Mouse (Mus musculus) WW6 (cell line): Measurements from ENCODE around the gene Slc12a6.
A peak's percentile ranks its signal among the peaks of the same experiment; 100 is the strongest.

ENCODE experiments used
- DNase-seq: peaks from one replicate; pipeline ENCODE4 v3.0.0-alpha.2; 2013; ENCODE audit warnings: low read depth, low spot score

Gene Slc12a6

DNA sequence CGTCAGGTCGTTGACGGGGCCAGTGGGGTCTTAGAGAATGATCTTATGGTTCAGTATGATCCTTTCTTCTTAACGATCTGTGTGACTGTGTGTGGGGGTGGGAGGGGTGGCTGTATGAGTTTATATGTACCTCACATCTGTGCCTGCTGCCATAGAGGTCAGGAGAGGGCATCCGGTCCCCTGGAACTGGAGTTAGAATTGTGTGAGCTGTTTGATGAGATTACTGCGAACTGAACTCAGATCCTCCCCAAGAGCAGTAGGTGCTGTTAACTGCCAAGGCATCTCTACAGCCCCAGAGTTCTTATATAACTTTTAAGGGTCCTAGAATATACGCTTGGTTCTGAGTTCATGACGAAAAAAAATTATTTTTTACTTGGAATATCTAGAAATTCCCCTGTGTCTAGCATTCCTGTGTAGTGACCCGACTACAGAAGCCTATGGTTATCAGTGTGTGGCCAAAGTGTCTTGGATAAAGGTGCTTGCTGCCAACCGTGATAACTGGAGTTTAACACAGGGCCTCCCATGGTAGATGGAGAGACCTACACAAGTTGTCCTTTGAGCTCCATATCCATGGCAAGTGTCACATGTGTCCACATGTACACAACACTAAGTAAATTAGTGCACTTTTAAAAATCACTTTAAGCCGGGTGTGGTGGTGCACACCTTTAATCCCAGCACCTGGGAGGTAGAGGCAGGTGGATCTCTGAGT lies 62.6 kb downstream of the Slc12a6 start:
- DNase-seq, result no peak

DNA sequence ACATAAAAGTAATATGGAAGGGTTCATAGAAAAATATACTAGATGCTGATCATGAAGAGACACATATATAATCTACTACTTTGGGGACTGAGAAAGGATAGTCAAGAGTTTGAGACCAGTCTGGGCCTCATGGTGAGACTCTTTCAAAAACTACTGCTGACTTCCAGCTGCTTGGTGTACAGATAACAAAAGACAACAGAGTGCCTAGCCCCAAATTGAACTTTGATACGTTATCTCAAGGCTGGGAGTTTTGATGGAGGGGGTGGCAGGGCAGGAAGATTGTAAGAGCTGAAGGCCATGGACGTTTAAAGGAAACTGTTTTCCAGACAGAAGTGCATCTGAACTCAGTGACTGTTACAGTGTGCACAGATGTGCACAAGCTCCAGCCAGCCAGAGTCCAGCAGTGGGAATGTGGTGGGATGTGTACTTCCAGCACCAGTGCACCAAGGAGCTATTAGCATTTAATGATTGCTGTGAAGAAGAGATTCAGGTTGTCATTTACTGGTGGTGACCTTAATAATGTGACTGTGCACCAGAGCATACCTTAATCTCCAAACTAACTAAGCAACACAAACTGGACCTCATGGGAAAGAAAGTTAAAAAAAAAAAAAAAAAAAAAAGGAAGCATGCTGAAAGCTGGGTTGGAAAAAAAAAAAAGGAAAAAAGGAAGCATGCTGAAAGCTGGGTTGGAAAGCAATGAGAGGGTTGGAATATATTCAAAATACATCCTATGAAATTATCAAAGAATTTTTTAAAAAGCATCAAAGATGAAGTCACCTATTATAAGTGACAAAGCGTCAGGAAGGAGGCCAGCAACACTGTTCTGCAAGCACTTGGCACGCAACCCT lies 66.7 kb downstream of the Slc12a6 start:
- no peak for DNase-seq

DNA sequence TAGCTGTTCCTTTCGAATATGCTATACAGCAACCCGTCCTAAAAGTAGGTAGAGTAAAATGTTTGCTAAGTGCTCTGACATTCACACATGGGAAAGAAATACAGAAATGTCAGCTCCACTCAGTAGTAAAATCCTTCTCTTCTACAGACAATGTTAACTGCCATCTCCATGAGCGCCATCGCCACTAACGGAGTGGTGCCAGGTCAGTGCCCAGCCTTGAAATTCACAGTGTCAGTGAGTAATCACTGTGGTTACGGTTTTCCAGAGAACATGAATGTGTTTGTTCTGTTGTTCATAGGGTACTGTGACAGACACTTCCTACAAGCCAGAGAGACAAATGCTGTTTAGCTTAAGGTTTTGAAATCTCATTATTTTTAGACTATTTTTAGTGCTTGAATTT lies 71.6 kb downstream of the Slc12a6 start:
- no peak for DNase-seq

DNA sequence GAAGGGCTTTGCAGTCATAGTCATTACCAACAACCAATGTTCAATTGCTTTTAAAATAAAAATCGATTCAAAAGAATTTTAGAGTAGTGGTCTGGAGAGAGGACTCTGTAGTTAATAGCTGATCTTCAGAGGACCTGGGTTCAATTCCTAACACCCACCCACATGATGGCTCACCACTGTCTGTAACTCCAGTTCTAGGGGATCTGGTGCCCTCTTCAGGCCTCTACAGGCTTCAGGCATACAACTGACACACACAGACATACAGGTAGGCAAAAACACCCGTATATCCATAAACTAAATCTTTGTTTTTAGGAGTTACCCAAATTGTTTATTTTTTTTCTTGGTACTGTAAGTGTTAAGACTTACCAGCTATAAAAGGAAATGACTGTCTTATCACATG lies 74.1 kb downstream of the Slc12a6 start:
- no peak for DNase-seq

DNA sequence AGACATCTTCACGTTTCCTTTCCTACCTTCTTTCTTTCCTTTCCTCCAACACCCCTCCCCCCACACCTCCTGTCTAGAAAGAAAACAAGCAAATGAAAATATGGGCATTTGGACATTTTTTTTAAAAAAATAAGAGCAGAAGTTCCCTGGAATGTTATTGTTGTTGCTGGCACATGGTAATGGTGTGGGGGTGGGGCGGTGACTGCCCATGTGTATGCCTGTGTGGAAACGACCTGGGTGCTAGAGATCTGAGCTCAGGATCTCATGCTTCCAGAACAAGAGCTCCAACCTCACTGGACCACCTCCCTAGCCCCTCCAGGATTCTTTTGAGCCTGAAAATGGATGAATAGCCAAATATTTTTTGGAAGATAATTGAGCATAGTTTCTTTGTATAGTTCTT lies 75.5 kb downstream of the Slc12a6 start:
- DNase-seq, result no peak

DNA sequence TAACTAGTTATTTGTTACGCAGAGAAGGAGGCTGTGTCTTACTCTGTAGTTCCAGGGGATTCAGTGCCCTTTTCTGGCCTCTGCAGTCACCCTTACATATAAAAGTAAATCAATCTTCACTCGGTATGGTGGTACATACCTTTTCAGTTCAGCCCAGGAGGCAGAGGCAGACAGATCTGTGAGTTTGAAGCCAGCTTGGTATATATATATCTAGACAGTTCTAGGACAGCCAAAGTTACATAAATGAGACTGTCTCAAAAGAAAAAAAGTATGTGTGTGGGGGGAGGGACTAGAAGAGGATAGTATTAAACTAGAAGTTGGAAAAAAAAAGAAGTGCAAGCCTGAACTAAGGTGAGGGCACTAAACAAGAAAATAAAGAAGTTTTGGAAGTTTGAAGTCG lies 82.6 kb downstream of the Slc12a6 start:
- no peak for DNase-seq

DNA sequence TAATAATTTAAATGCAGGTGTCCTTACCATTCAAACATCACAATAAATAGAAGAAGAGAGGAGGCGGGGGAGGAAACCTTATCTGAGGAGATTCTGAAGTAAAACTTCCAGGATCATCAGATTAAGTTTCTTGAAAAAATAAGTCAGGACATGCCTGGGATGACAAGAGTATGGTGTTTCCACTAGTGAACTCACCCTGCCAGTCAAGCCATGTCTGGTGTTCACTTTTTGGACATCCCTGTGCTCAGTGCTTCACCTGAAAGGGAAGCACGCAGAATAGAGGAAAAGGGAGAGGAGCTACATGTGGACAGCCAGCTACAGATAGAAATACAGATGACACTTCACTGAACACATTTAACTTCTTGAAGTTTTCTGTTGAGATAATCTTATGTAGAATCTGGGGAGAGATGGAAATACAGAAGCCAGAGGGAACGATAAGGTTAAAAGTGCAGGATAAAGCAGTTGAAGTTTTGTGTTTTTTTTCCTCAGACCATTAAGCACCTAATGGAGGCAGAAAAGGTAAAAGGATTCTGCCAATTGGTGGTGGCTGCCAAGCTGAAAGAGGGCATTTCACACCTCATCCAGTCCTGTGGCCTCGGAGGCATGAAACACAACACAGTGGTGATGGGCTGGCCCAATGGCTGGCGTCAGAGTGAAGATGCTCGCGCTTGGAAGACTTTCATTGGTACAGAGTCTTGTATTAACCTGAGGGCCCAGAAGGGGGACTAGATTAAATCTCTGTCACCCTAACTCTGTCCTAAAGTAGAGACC lies 88.2 kb downstream of the Slc12a6 start:
- no peak for DNase-seq

DNA sequence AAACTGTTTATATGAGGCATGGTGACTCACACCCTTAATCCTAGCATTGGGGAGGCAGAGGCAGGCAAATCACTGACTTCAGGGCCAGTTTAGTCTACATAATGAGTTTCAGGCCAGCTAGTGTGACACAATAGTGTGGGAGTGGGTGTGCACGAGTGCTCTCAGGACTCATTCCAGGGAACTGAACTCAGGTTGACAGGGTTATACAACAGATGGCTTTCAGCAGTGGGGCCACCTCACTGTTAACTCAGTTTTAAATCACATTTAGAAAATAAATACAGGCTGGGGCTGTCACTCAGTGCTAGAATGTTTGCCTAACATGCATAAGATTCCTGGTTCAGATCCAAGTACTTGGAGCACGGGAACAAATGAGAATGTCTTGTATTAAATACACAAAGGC lies 94.0 kb downstream of the Slc12a6 start:
- no peak for DNase-seq

DNA sequence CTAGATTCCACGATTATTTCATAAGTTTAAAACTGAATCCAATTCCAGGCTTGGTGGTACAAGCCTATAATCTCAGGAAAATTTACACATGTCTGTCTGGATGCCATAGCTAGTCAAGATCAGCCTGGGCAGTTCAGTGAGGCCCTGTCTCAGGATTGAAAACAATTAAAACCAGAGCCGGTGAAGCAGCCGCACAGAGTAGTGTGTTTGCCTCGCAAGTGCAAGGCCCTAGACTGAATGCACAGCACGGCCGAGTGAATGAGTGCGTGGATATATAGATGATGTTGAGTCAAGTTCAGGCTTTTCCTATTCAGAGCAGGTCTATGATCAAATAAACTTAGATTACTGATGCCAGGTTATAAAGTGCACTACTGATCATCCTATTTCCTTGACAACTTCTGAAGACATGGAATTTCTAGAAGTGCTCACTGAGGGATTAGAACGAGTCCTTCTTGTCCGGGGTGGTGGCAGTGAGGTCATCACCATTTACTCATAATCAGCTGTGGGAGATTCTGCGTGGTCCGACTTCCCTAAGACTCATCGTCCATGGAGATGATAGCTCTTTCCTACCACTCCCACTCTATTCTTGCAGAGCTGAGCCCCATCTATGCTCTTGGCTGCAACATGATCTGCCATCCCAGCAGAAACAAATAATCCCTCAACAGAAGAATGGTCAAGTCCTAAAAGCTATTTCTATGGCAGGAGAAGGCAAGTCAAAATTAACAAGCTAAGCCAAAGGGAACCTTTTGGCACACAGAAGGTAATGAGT lies 94.6 kb downstream of the Slc12a6 start:
- DNase-seq, result no peak

DNA sequence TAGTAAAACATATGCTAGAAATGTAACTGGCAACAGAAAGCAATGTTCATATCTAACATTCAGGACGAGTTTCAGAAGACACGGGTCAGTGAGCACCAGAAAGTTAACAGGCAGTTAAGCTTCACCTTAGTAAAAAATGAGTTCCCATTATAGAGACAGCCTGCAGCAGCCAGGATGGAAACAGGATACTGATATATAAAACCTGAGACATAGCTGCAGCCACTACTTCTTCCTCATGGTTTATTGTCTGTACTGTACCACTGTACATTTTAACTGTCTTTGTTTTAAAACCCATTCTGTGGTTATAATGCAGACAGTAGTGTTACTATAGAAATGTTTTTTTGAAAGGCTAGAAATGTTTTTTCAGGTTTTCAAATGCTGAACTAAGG lies 95.2 kb downstream of the Slc12a6 start:
- no peak for DNase-seq

DNA sequence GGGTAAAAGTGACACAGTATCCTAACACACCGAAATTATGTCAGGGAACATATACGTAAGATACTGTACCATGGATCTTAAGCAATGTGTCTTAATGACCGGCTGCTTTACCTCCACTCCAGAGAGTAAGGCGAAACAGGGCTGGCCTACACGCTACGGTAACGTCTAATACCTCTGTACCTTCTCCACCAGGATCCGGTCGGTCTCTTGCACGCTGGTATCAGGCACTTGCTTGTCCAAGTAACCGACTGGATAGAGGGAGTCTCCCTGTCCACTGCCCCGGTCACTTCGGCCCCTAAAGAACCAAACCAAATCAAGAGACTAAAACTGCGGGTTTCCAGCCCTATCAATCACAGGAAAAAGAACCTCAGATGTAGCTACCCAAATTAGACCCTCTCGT lies 101.6 kb downstream of the Slc12a6 start:
- DNase-seq, result no peak

DNA sequence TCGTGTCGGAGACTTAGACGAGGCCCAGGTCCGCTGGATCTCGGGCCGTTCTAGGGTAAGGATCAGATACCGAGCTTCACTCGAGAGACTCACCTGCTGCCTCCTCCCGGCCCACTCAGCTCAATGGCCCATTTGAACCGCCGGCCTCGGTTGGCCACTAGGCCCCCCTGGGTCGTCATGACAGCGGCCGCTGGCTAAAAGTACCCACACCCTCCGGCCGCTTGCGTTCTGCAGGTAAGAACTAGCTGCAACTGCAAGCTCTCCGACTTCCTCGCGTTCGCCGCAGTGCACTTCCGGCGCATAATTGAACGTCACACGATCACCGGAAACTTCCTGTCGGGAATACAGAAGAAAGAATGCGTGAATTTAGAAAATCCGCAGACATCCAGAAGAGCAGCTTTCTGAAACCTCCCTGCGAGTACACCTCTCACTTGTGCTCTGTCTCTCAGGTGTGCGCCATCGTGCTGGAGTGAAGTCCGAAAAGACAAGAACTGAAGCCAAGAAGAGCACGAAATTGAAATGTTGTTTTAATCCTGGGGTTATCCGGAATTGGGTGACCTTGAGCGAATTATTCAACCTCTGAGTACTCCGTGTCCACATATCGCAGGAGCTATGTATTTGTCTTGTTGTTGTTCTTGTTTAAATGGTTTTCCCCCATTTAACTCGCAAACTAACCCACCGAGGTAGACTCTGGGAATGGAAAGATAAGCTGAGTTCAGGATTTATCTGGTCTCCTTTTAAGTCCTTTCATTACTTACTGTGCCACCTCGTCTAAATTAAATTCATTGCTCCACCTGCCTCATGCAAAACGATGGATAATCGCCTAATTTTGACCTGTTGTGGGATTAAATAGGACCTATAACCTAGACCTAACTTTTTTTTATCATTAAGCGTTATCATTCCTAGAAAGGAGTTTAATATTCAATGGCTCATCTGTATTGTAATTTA lies 102.4 kb downstream of the Slc12a6 start, which contains the start of gene Emc4:
Gene Emc4, minus strand, starts transcription at position 302 of the 948 bp plus-strand sequence.
- DNase-seq, result peak; percentile 86

DNA sequence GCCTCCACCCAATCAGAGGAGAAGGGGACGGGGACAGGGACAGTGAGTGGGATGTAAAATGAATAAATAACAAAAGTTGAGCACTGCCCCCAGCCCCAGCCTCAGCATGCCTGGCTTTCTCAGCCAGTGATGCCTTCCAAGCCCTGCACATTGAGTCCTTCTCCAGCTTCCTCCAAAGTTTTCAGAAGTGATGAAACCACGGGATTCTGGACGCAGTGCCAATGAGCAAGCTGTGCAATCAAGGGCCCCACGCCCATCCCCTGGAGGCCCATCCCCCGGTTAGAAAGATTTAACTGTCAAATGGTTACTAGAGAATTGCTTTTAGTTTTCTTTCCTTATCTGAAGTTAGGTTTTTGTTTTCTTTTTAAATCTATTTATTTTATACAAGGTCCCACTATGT lies 104.3 kb downstream of the Slc12a6 start:
- no peak for DNase-seq

DNA sequence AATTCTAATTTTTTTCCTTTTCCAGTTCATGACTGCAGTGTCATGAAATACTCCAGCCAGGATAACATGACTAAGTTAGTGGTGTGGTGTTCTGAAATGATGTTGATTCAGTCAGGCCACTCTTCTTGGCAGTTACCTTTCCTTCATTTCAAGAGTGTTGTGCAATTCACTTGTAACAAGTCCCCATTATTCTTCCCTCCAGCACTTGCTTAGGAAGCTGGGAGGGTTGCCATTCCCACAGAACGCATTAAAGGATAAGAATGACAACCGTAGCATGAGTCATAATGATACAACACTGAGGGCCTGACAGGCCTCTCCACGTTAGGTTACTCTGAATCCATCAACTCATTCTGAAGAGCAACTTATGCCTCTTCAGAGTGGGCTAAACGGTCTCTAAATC lies 107.5 kb downstream of the Slc12a6 start:
- no peak for DNase-seq

DNA sequence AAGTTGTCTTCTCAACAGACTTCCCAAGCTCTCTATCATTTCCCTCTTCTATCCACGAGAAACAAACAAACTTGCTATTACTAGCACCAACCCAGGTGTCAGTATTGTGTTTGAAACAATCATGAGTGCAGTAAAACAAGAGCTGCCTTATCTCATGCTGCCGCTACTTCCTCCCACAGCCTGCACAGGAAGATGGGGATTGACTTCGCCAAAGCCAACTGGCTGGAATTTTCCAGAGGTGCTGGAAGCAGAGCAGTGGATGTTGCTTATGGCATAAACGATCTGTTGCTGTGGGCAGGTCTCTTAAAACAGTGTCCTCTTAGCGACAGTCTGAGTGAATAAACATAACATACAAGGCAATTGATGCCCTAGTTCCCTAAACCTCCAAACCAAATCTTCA lies 109.0 kb downstream of the Slc12a6 start:
- DNase-seq, result no peak

DNA sequence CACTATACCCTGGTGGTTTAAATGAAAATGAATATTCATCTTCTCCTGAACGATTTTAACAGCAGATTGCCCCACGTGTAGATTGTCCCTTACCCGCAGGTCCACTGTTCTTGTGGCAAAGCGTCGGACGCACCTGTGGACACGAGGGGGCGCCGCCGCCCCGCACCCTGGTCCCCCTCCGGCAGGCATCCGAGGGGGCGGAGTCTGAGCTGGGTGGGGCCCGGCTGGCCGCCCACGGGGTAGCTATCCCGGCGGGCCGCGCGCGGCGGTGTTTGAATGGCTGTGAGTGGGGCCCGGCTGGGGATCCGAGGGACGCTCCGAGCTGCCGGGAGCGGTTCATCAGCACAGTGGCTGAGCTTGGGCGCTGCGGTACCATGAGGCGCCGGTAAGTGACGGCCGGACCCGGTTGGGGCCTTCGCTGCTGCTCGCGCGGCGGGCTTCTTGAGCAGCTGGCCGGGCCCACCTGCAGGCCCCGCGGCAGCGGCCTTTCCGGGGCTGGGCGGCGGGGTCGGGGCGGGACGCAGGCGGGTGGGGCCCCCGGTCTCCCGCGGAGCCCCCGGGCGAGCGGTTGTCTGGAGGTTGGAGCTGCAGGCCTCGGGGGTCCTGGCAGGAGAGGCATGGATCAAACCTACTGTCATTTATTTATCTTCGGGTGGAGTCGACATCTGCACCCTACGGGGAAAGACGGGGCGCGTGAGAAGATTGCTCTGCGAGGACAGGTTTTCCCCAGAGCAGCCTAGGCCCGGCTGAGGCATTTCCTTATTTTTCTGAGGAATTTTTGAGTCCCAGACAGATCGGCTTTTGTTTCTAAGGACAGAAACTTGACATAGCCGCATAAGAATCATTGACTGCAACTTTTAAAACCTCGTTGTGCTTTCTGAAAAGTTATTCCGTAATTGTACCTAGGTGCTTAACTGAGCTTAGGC lies 113.6 kb downstream of the Slc12a6 start, which contains the start of gene Katnbl1:
Gene Katnbl1, plus strand, starts transcription at position 239 of the 926 bp plus-strand sequence.
- peak; percentile 82 for DNase-seq

DNA sequence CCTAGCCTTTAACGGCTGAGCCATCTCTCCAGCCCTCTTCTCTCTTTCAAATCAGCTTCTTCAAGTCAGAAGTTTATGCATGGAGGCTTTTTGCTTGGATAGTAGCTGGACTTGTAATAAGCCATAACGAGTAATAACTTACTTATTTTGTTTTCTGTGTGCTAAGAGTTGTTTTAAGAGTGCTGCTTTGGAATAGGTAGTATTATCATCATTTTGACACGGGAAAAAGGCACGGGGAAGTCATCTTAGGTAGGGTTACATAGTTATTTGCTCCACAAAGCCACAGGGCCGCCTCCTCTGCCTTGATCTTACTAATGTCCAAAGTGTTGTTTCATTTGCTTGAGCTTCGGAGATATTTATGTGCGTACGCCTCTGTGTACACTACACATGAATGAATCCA lies 114.5 kb downstream of the Slc12a6 start:
- no peak for DNase-seq

DNA sequence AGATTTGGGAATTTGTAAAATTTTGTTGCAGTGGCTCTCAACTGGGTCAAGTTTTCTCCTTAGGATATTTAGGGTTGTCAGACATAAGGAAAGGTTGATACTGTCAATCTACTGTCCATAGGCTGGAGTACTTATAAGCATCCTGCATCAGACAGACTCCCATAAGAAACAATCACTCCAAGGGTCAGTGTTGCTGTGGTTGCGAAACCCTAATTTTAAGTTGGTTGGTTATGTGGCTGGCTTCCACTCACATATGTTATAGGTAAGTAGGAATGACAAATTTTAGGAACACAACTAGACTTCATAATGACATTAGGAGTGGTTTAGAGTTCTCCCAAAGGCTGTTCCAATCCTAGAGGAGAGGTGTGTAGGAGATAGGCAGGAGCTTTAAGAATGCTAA lies 115.6 kb downstream of the Slc12a6 start:
- DNase-seq, result no peak

DNA sequence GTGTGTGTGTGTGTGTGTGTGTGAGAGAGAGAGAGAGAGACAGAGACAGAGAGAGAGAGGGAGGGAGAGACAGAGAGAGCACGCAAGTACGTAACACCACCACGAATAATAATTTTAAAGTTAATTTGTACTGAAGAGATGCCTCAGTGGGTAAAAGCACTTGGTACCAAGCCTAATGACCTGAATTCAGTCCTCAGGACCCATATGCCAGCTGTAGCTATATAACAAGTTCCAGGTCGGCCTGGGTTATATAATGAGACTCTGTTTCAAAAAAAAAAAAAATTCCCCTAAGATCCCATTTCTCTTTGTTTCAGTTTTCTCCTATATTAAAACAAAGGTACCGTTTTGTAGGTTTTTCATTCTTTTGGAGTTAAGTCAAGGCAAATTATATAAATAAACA lies 125.2 kb downstream of the Slc12a6 start:
- no peak for DNase-seq
